Mouse (Mus musculus) CH12.LX (cell line): Measurements from ENCODE around the gene Pnp2.

Source experiments
- CHD1 ChIP-seq: IDR thresholded peaks from 2 replicates; pipeline ENCODE4 v1.6.1; 2012; ENCODE audit warnings: low read depth, low read length, improper control_type of control experiment, inconsistent platforms
- CHD2 ChIP-seq: IDR thresholded peaks from 2 replicates; pipeline ENCODE4 v1.6.1; 2011; ENCODE audit warnings: low read length, improper control_type of control experiment
- CTCF ChIP-seq, 2 experiments: IDR thresholded peaks in 1 of 2; conservative IDR thresholded peaks in 1 of 2; 2 replicates each; pipeline ENCODE4 v1.5.1; 2011 to 2012; ENCODE audit warnings: low read depth in 2 of 2, low read length in 2 of 2, improper control_type of control experiment in 1 of 2, inconsistent platforms in 1 of 2, mild to moderate bottlenecking in 1 of 2, moderate library complexity in 1 of 2
- EP300 ChIP-seq: IDR thresholded peaks from 2 replicates; pipeline ENCODE4 v1.6.1; 2011; ENCODE audit warnings: low read length, improper control_type of control experiment
- JUND ChIP-seq: conservative IDR thresholded peaks from 2 replicates; pipeline ENCODE4 v1.6.1; 2011; ENCODE audit warnings: low read depth, low read length, improper control_type of control experiment
- KAT2A ChIP-seq: IDR thresholded peaks from 2 replicates; pipeline ENCODE4 v1.6.1; 2012; ENCODE audit warnings: low read length, improper control_type of control experiment, inconsistent platforms; ENCODE audit not compliant: insufficient replicate concordance
- NELFE ChIP-seq: IDR thresholded peaks from 2 replicates; pipeline ENCODE4 v1.6.1; 2011; ENCODE audit warnings: low read depth, low read length, improper control_type of control experiment
- POLR2A ChIP-seq: IDR thresholded peaks from 2 replicates; pipeline ENCODE4 v1.6.1; 2011; ENCODE audit warnings: low read depth, mild to moderate bottlenecking, improper control_type of control experiment, low read length
- RAD21 ChIP-seq: IDR thresholded peaks from 2 replicates; pipeline ENCODE4 v1.6.1; 2011; ENCODE audit warnings: low read depth, mild to moderate bottlenecking, low read length, improper control_type of control experiment, moderate library complexity
- SMC3 ChIP-seq: IDR thresholded peaks from 2 replicates; pipeline ENCODE4 v1.6.1; 2011; ENCODE audit warnings: low read depth, low read length, improper control_type of control experiment
- ZC3H11A ChIP-seq: IDR thresholded peaks from 2 replicates; pipeline ENCODE4 v1.6.1; 2012; ENCODE audit warnings: low read depth, mild to moderate bottlenecking, inconsistent platforms, low read length, improper control_type of control experiment

- TF ChIP-seq POLR2A = no peak
- TF ChIP-seq CTCF (conservative IDR thresholded peaks at IDR 0.05 in 1 of 2, IDR thresholded peaks at IDR 0.05 in 1 of 2; ENCODE audit: low read depth in 2 of 2, low read length in 2 of 2) = peak in 1 of 2 experiments; percentile 46; a peak in 2 of 4 replicates
- peak; percentile 63 for TF ChIP-seq CHD2
- peak; percentile 55 for TF ChIP-seq EP300
- peak; percentile 54; the same call in 1 of the 2 replicates for TF ChIP-seq NELFE
- TF ChIP-seq JUND = no peak
- peak; percentile 44 for TF ChIP-seq RAD21
- no peak for TF ChIP-seq KAT2A
- TF ChIP-seq SMC3 = peak; percentile 23; the same call in 1 of the 2 replicates
- TF ChIP-seq CHD1 = no peak
- TF ChIP-seq ZC3H11A = no peak
These were observed 20.9 kb downstream of the Pnp2 start for GRCm38 (mm10) chr14:50976674-50977073.
